Mouse (Mus musculus): Measurements from ENCODE around the gene P2ry12. TPM values are rescaled to one million over a fixed set of nuclear protein-coding genes. Genes with fewer than 3 reads are reported as not detected.

P2ry12 gene
- total RNA-seq, 2 experiments from 2014 or later: 2.1 to 3.1 TPM

DNA sequence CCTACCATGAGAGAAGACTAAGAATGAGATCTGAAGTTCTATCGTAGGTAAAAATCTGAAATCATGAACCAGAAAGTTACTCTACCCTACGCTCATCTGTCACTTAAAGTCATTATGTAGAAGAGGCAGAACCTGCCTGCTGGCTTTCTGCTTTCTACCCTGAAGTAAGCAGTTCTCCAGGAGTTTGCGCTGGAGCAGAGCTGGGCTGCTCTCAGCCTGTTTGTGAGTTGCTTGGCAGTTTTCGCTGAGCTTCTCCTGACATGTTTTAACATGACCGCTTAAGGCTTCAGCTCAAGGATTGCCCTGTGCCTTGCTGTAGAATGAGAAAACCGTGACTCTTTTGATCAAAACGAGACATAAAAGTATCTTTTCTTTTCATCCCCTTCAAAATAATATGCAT, 68.6 kb downstream of the P2ry12 start:
- intact Hi-C loops (cut with DNase I): no loop called here

DNA sequence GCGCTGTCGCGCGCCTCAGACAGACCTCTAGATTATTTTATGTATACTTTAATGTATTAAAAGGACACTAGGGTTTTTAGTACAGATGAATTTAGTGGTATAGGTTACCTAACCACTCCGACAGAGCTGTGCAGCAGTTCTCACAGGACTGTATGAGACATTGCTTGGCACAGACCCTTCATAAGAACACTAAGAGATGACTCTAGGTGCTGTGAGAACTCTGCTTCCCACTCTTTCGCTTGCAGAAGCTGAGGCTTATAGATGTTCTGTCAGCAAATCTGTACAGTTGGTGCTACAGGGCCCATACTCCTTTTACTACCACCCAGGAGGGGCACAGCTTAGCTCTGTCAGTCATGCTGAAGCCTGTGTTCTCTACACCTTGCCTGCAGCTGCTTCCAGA, 71.0 kb downstream of the P2ry12 start:
- intact Hi-C loops (cut with DNase I): no loop called here

More for the DNA sequence above, 68.6 kb downstream of the P2ry12 start:
- DNase-seq (ENCODE audit: low spot score): no peak

DNA sequence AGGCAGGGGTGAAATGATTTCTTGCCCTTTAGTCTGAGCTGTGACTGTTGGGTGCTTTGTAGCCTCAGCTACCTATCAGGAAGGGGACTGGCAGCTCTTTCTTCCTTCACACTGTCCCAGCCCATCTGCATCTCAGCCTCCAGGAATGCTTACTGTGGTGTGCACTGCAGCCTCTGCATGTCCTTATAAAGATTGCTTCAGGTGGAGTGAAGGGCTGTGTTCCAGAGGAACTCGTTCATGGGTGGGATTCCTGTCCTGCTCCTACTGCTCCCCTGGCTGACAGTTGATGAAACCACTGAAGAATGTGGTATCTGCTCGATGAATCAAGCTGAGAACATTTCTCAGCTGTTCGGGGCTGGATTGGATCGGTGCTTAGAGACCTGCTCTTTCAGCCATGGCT, 75.3 kb downstream of the P2ry12 start:
- intact Hi-C loops (cut with DNase I): no loop called here
- no peak for DNase-seq (ENCODE audit: low spot score)

More for the DNA sequence above, 71.0 kb downstream of the P2ry12 start:
- DNase-seq (ENCODE audit: low spot score): no peak

DNA sequence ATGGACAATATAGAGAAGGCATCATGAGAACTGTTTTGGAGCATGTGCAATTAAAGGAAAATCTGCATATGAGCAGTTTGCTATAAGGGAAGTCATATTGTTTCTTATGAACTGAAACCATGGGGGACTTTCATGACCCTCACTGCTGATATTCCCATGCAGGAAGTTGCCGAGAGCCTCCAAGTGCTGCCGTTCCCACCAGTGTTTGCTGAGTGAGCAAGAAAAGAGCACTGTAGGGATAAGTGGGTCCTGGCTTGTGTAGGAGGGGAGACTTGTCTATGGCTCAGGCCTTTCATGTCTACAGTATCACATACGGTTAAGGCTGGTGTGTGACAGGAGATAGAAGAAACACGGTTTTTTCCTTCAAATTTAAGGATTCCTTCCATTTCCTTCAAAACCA, 77.0 kb downstream of the P2ry12 start:
- no peak for DNase-seq (ENCODE audit: low spot score)
- intact Hi-C loops (cut with DNase I): no loop called here

DNA sequence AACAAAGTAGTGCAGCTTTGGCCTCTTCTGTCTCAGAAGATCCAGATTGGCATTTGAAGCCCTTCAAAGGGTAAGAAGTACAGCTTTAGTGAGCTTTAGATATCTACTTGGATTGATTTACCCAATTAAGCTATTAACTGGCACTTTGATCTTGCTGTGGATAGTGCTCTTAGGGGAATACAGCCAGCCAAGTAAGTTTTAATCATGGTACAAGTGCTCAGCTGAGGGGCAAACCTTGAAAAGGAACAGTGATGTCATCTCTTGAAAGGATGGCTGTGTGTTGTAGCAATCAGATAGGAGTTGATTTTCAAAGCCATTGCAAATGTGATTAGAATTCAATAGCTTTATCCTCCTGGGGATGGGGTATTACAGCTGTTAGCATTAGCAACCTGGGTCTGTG, 80.5 kb downstream of the P2ry12 start:
- intact Hi-C loops (cut with DNase I): no loop called here
- DNase-seq (ENCODE audit: low spot score): no peak

DNA sequence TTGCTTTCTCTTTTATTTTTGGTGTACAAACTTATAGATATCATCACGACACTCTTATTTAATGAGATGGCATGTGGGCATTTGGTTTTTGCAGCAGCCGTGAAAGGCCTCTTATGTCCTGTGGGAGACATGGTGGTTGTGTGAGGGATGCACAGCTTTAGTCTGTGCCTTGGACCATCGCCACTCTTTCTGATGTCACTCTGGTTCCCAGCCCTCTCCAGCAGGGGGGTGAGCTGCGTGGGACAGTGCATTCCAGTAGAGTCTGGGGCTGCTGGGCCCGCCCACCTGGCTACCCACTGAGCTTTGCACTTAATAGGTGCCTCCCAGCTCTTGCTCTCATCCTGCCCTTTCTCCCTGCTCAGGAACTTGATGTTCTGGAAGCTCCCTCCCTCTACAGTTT, 81.5 kb downstream of the P2ry12 start:
- DNase-seq (ENCODE audit: low spot score): no peak
- intact Hi-C loops (cut with DNase I): no loop called here

DNA sequence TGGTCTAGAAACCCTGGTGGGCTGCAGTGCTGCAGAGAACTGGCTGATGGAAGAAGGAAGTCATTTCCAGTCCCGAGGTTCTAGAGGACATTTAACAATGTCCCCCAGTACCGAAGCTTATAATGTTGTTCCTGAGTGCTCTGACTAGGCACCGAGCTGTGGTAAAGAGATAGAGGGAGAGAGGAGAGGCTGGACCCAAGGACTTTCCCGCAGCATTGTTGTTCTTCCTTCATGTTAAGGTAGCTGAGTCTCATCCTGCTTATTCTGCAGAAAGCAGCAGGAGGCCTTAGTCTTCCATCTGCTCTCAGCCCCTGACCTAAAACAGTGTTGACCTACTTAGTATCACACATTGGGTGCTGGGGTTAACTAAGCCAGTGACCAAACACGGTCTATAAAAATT, 85.8 kb downstream of the P2ry12 start:
- DNase-seq (ENCODE audit: low spot score): no peak
- intact Hi-C loops (cut with DNase I): loop anchor here (10.0 kb wide), 1 partner anchor 938 kb away; no protein-coding TSS in a partner anchor

DNA sequence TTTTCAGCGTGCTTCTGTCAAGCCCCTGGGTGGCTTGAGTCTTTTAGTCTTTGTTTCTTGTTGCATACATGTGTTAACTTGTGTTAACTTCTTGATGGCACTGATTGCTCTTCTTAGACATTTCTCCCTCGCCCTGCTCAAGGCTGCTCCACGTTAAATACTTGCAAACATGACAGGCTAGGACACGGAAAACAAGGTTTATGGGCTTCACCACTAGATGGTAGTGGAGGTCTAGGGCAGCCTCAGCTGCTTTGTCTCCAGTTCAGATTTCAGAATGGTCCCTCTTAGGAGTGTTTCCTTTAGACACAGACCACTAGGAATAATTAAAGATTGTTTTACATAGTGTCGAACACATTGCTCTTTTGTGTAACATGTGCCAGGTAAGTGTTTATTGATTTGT, 87.4 kb downstream of the P2ry12 start:
- no peak for DNase-seq (ENCODE audit: low spot score)
- intact Hi-C loops (cut with DNase I): loop anchor here (1.0 to 10.0 kb wide), 3 partner anchors 33 to 940 kb away; no protein-coding TSS in a partner anchor

DNA sequence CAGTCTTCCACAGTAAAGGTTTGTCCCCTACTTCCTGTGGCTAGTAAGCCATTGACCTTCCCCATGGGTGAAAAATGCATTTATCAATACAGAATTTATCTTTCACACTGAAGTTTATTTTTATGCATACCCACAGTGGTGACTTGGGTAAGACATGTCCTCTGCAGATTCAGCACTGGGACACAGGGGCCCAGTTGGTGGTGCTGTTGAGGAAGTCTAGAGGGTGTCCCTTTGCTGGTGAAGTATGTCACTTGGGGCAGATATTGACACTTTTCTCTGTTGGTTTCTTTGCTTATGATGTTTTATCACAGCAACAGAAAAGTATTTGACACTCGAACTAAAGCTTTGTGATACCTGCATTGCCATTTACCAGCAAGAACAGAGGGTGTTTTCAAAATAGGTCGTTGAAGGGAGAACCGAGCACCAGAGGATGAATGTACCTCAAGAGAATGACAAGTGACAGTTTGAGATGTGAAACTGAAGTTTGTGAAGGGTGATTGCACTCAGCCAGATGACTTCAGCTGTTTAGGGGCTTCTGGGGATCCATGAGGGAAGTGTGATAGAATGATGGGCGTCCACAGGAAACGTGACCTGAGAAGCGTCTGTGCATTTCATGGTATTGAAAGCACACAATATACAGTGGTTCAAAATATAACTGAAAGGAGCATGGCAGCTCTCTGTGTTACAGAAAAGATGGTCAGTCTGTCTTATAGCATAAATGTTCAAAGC, 88.1 kb downstream of the P2ry12 start:
- intact Hi-C loops (cut with DNase I): loop anchor here (1.0 to 10.0 kb wide), 4 partner anchors 34 to 940 kb away; no protein-coding TSS in a partner anchor
- DNase-seq (ENCODE audit: low spot score): no peak

DNA sequence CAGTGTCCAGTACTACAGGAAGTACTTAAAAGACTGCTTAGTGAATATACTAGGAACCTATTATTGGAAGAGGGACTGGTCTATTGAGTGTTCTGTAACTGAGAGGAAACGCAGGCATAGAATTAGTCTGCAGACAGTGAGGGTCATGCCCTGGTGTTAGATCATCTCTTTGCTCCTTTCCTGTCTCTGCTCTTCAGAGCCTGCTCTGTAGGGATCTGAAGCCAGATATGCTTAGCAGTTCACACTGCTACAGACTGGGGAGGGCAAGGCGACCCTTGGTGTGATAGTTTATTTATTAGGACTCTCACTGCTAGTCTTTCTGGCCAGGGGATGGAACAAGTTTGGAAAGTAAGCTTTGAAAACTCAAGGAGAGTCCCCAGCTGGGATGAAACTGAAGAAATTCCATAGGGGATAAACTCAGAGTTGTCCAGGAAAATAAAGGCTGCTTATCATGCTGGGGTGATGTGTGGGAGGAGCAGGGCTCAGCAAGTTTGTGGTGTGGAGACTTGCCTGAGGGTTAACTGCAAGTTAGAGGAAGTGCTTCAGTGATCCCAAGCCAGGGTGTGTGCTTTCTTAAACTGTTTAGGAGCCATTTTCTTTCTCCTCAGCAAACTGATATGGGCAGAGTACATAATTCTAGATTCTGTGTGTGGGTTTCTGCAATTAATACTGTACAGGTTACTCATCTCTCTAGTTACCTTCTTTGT, 92.6 kb downstream of the P2ry12 start:
- no peak for DNase-seq (ENCODE audit: low spot score)

DNA sequence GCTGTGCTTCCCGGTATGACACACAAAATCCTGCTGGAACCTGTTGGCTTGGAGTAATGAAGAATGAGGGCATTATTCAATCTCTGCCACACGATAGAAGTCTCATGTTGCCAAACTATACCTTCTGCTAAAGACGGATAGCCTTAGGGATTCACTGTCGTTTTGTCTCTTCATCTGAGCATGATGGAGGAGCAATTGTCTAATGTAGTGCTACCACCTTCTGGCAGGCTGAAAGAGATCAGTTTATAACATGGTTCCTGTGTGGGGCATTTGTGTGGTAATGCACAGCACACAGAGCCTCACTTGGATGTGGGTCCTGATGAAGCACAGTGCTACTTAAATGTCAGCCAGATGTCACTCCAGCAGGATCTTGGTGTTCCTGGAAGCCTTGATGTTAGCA, 93.5 kb downstream of the P2ry12 start:
- intact Hi-C loops (cut with DNase I): no loop called here
- no peak for DNase-seq (ENCODE audit: low spot score)

More for the DNA sequence above, 92.6 kb downstream of the P2ry12 start:
- intact Hi-C loops (cut with DNase I): loop anchor here (5.0 to 10.0 kb wide), 2 partner anchors 48 to 945 kb away; no protein-coding TSS in a partner anchor

DNA sequence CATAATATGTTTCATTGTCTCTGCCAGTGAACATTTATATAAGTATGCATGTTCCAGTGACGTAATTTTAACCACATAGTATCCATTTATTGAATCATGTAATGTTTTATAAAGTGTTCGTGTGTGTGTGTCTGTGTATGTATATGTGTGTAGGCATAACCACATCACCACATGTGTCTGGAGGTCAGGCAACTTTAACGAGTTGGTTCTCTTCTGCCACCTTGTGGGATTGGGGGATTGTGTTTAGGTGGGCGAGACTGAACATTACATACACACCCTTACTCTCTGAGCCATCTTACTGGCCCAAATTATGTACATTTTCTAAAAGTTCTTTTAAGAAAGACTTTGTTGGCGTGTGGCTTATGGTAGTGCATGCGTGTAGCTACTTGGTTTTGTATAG, 94.2 kb downstream of the P2ry12 start:
- intact Hi-C loops (cut with DNase I): no loop called here
- no peak for DNase-seq (ENCODE audit: low spot score)

DNA sequence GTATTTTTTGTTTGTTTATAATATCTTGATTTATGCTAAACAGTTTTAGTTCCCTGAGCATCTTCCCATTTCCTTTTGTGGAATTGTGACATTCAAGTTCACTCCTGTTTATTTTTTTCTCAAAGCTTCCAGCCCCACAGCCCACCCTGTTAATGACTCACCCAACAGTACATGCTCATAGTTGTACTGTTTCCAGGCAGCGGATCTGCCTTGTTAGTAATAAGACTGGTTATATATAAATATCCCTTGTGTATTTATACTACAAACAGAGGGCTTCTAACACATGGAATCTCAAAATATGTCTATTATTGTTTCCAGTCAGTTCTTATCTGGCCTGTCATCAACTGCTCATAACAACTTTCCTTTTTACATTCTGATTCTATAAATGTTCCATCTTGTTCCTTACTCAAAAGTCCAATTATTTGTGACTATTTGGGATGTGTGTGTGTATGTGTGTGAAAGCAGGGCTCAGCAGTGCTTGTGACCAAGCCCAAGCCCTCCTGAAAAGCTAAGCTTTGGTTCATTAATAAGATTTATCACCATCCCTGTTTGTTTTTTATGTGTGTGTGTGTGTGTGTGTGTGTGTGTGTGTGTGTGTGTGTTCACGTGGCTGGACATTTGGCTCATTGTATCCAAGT, 95.1 kb downstream of the P2ry12 start:
- intact Hi-C loops (cut with DNase I): no loop called here
- DNase-seq (ENCODE audit: low spot score): no peak

Other genes starting within 250 kb of the P2ry12 start
- under 1 TPM in 1 of 2 experiments, not detected in 1; 0.11 TPM for gene Gpr171, start 161.1 kb downstream of the P2ry12 start, total RNA-seq (2021)
- gene P2ry14, start 109.3 kb downstream of the P2ry12 start, total RNA-seq (2021): 1 to 10 TPM; 3.6 to 4.2 TPM
- gene Gpr87, start 67.8 kb downstream of the P2ry12 start, total RNA-seq (2021): not detected
- under 1 TPM; 0.83 to 0.92 TPM for gene P2ry13, start 52.0 kb downstream of the P2ry12 start, total RNA-seq (2021)
- gene Igsf10, start 81.5 kb upstream of the P2ry12 start, total RNA-seq (2021): 1 to 10 TPM; 2.8 to 4.2 TPM

Data from heart, postnatal 25 days (tissue).